Mouse (Mus musculus): ENCODE measurements at regions not wholly inside any gene's neighbourhood (a gene's known extent, or its start where the extent isn't known, plus 50 kb on each side); places are given as distances from the start of the nearest gene placed in this dataset.

GRCm38 (mm10) chr15:13455560-13456219 is 282.2 kb upstream of the Cdh6 start:
- Histone ChIP-seq H3K4me3 (replicated peaks; ENCODE audit: low read length) (no peak overlapping the region), H3K9me3 (ENCODE audit: low read length) (no peaks in the 10 kb centered on the region), H3K4me1 (replicated peaks; ENCODE audit: low read depth, low read length) (no peaks in the 10 kb centered on the region), H3K27me3 (ENCODE audit: insufficient read depth, low read length) (no peaks in the 10 kb centered on the region), H3K36me3 (ENCODE audit: insufficient read depth, low read length) (no peaks in the 10 kb centered on the region)
- TF ChIP-seq CTCF (conservative IDR thresholded peaks at IDR 0.05; ENCODE audit: low read length) (no peak), NANOG (IDR thresholded peaks at IDR 0.05; ENCODE audit: borderline replicate concordance, low read length) (no peak), POU5F1 (IDR thresholded peaks at IDR 0.05; ENCODE audit: borderline replicate concordance, low read length) (no peak)

GRCm38 (mm10) chr15:13450385-13450784 is 276.9 kb upstream of the Cdh6 start:
- no peaks in the 10 kb centered on the region for H3K36me3 ChIP-seq (ENCODE audit: insufficient read depth, low read length)
- TF ChIP-seq NANOG (IDR thresholded peaks at IDR 0.05; ENCODE audit: borderline replicate concordance, low read length) (no peak), CTCF (conservative IDR thresholded peaks at IDR 0.05; ENCODE audit: low read length) (no peak), POU5F1 (IDR thresholded peaks at IDR 0.05; ENCODE audit: borderline replicate concordance, low read length) (no peak)
- no peaks in the 10 kb centered on the region for H3K4me1 ChIP-seq (replicated peaks; ENCODE audit: low read depth, low read length)
- H3K4me3 ChIP-seq (replicated peaks; ENCODE audit: low read length) = no peak overlapping the region
- H3K9me3 ChIP-seq (ENCODE audit: low read length) = no peaks in the 10 kb centered on the region
- H3K27me3 ChIP-seq (ENCODE audit: insufficient read depth, low read length) = no peaks in the 10 kb centered on the region

DNA sequence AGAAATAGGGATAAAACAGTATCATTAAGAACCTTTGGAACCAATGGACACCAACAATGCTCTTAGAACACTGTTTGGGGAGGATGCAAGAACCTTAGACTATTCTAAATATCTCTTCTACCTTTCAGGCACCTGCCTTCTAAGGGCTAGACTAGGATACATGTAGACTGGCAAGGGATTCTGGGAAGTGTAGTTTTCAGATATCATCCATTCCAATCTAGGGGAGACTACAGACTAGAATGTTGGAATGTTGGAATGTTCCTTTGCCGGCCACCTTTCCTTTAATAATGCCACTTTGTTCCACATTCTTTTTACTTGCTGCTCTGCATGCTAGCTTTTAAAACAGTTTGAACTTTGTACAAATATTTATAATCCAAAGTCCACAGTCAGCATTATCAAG is 261.1 kb upstream of the Cdh6 start:
- H3K4me3 ChIP-seq (replicated peaks; ENCODE audit: low read length) = no peak overlapping the region
- no peaks in the 10 kb centered on the region for H3K36me3 ChIP-seq (ENCODE audit: insufficient read depth, low read length)
- TF ChIP-seq POU5F1 (IDR thresholded peaks at IDR 0.05; ENCODE audit: borderline replicate concordance, low read length) (no peak), NANOG (IDR thresholded peaks at IDR 0.05; ENCODE audit: borderline replicate concordance, low read length) (no peak), CTCF (conservative IDR thresholded peaks at IDR 0.05; ENCODE audit: low read length) (no peak)
- no peaks in the 10 kb centered on the region for H3K27me3 ChIP-seq (ENCODE audit: insufficient read depth, low read length)
- H3K4me1 ChIP-seq (replicated peaks; ENCODE audit: low read depth, low read length) = no peaks in the 10 kb centered on the region; the same call in 1 of the 2 replicates
- no peaks in the 10 kb centered on the region for H3K9me3 ChIP-seq (ENCODE audit: low read length)

DNA sequence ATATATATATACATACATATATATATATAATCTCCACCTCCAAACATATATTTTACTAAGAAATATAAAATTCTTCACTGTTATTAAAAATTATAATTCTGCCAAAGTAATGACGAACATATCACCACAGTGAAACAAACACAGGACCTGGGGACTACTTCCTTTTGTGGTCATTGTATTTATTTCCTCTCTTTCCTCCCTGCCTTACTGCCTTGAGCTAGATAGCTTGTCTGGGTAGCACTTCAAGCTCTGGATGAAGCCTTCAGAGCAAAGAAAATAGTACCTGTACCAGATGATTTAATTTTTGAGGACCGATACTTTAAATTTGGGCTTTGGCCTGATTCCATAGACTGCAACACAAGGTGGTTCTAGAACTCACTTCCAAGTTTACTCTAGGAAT is 259.5 kb upstream of the Cdh6 start:
- Histone ChIP-seq H3K4me3 (replicated peaks; ENCODE audit: low read length) (no peak overlapping the region), H3K4me1 (replicated peaks; ENCODE audit: low read depth, low read length) (no peaks in the 10 kb centered on the region; the same call in 1 of the 2 replicates), H3K36me3 (ENCODE audit: insufficient read depth, low read length) (no peaks in the 10 kb centered on the region), H3K27me3 (ENCODE audit: insufficient read depth, low read length) (no peaks in the 10 kb centered on the region), H3K9me3 (ENCODE audit: low read length) (no peaks in the 10 kb centered on the region)
- TF ChIP-seq NANOG (IDR thresholded peaks at IDR 0.05; ENCODE audit: borderline replicate concordance, low read length) (no peak), CTCF (conservative IDR thresholded peaks at IDR 0.05; ENCODE audit: low read length) (no peak), POU5F1 (IDR thresholded peaks at IDR 0.05; ENCODE audit: borderline replicate concordance, low read length) (no peak)

GRCm38 (mm10) chr15:13419616-13420015 is 246.1 kb upstream of the Cdh6 start:
- Histone ChIP-seq H3K9me3 (ENCODE audit: low read length) (no peaks in the 10 kb centered on the region), H3K27me3 (ENCODE audit: insufficient read depth, low read length) (no peaks in the 10 kb centered on the region), H3K36me3 (ENCODE audit: insufficient read depth, low read length) (no peaks in the 10 kb centered on the region), H3K4me3 (replicated peaks; ENCODE audit: low read length) (no peak overlapping the region), H3K4me1 (replicated peaks; ENCODE audit: low read depth, low read length) (no peaks in the 10 kb centered on the region)
- TF ChIP-seq CTCF (conservative IDR thresholded peaks at IDR 0.05; ENCODE audit: low read length) (no peak), NANOG (IDR thresholded peaks at IDR 0.05; ENCODE audit: borderline replicate concordance, low read length) (no peak), POU5F1 (IDR thresholded peaks at IDR 0.05; ENCODE audit: borderline replicate concordance, low read length) (no peak)

DNA sequence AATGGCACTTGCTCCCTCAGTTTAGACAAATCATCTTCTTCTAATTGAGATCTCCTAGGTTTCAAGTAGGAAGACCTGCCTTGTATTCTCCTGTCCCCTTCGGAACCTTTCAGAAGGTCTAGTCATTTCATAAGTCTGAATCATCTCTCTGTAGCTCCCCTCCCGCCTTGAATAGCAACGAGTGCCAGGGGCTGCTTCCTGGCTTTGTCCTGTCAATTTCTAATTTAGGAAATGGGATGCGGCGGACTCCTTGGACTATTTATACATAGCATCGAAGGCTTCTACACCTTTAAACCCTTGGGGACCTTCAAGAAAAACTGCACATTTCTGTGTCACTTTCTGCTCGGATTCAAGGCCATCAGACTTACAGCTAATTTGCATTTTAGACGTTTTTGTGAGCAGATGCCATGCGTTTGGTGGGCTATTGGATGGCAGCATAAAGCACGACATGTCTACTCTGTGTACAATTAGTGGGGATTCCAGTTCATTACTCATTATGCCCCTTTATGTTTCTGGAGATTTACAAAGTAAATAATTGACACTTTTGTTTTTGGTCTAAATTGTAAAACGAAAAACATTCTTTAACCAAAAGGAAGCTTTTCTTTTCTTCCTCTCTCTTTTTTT is 236.7 kb upstream of the Cdh6 start:
- H3K9me3 ChIP-seq (ENCODE audit: low read length) = no peaks in the 10 kb centered on the region
- TF ChIP-seq NANOG (IDR thresholded peaks at IDR 0.05; ENCODE audit: borderline replicate concordance, low read length) (no peak), CTCF (conservative IDR thresholded peaks at IDR 0.05; ENCODE audit: low read length) (no peak), POU5F1 (IDR thresholded peaks at IDR 0.05; ENCODE audit: borderline replicate concordance, low read length) (no peak)
- H3K27me3 ChIP-seq (ENCODE audit: insufficient read depth, low read length) = no peaks in the 10 kb centered on the region
- H3K36me3 ChIP-seq (ENCODE audit: insufficient read depth, low read length) = no peaks in the 10 kb centered on the region
- H3K4me3 ChIP-seq (replicated peaks; ENCODE audit: low read length) = no peak overlapping the region
- no peaks in the 10 kb centered on the region for H3K4me1 ChIP-seq (replicated peaks; ENCODE audit: low read depth, low read length)

- no peaks in the 10 kb centered on the region for H3K27me3 ChIP-seq (ENCODE audit: insufficient read depth, low read length)
- H3K4me3 ChIP-seq (replicated peaks; ENCODE audit: low read length) = no peak overlapping the region
- no peak for TF ChIP-seq CTCF (conservative IDR thresholded peaks at IDR 0.05; ENCODE audit: low read length)
- TF ChIP-seq POU5F1 (IDR thresholded peaks at IDR 0.05; ENCODE audit: borderline replicate concordance, low read length) = no peak
- TF ChIP-seq NANOG (IDR thresholded peaks at IDR 0.05; ENCODE audit: borderline replicate concordance, low read length) = peak; percentile 81
- peaks cover 2% of the 10 kb centered on the region for H3K9me3 ChIP-seq (ENCODE audit: low read length)
- peaks cover 13% of the 10 kb centered on the region for H3K4me1 ChIP-seq (replicated peaks; ENCODE audit: low read depth, low read length)
- H3K36me3 ChIP-seq (ENCODE audit: insufficient read depth, low read length) = no peaks in the 10 kb centered on the region
These were observed 219.7 kb upstream of the Cdh6 start for GRCm38 (mm10) chr15:13393155-13393554.

DNA sequence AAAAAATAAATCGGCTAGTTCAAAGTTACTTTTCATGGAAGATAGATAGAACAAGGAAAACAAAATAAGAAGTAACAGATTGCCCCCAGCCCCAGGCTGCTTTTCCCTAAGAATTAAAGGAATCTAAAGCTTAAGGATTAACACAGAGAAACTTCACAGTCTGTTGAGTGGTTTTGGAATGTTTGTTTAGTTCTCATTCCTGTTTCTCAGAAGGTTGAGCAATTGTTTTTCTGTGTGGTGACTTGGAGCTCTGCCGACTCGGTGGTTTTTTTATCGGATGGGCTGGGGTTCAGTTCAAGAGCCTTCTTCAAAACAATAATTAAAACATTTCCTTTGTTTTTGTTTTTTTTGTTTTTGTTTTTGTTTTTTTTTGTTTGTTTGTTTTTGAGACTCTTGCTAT is 217.9 kb upstream of the Cdh6 start:
- TF ChIP-seq CTCF (conservative IDR thresholded peaks at IDR 0.05; ENCODE audit: low read length) (no peak), NANOG (IDR thresholded peaks at IDR 0.05; ENCODE audit: borderline replicate concordance, low read length) (no peak), POU5F1 (IDR thresholded peaks at IDR 0.05; ENCODE audit: borderline replicate concordance, low read length) (no peak)
- Histone ChIP-seq H3K27me3 (ENCODE audit: insufficient read depth, low read length) (no peaks in the 10 kb centered on the region), H3K4me1 (replicated peaks; ENCODE audit: low read depth, low read length) (peaks cover 13% of the 10 kb centered on the region), H3K9me3 (ENCODE audit: low read length) (no peaks in the 10 kb centered on the region), H3K4me3 (replicated peaks; ENCODE audit: low read length) (no peak overlapping the region), H3K36me3 (ENCODE audit: insufficient read depth, low read length) (no peaks in the 10 kb centered on the region)
